Mouse (Mus musculus): ENCODE results near the gene Tcaf3. TPM values are rescaled to one million over a fixed set of nuclear protein-coding genes. Genes with fewer than 3 reads are reported as not detected.

Gene Tcaf3
- polyA plus RNA-seq, 1 experiment from 2014 or later: not detected

DNA sequence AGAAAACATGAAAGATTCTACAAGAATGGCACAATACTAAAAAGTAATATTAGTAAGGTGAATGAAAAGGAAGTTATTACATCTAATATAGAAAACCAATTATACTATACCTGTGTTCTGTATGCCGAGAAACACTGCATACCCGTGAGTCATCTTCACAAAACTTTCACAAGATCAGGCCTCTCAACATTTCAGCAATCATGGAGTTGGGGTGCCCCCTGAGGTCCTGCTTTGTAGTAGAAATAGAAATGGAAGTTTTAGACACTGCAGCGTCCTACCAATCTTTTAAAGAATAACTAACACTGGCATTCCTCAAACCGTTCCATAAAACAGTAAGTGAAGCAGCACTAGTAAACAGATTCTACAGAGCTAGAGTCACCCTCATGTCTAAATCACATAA, 18.8 kb downstream of the Tcaf3 start:
- Histone ChIP-seq H3K36me3 (no peaks in the 10 kb centered on the region), H3K4me3 (no peak overlapping the region), H3K27me3 (no peaks in the 10 kb centered on the region), H3K27ac (no peak overlapping the region), H3K9ac (no peak overlapping the region), H3K4me2 (no peak overlapping the region), H3K9me3 (no peaks in the 10 kb centered on the region), H3K4me1 (0 out of 2 replicates have a peak, but pooled peaks cover 4% of the 10 kb centered on the region)
- 79% methylated on average over 4 of the region's 4 CpGs for WGBS
- ATAC-seq (ENCODE audit: insufficient number of reproducible peaks, insufficient read depth, low FRiP score, low TSS enrichment, low read depth): no peak

DNA sequence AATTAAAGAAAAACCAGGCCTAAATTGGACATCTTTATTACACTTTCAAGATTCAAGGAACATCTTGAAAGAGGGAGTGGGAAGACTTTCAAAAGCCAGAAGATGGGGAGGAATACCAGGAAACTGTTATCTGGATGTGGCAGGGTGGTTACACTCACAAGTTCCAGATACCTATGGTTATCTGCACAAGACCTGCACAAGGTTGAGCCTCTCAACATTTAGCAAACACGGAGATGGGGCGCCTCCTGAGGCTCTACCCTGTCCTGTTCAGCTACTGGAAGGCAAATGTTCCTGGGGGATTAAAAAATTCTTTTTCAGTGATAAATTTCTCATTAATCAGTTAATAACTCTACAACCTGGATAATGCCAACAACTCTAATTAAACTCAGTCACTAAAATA, 20.1 kb downstream of the Tcaf3 start:
- no peaks in the 10 kb centered on the region for H3K27me3 ChIP-seq
- no peaks in the 10 kb centered on the region for H3K9me3 ChIP-seq
- no peak overlapping the region for H3K4me2 ChIP-seq
- H3K4me1 ChIP-seq: no peaks in the 10 kb centered on the region
- H3K9ac ChIP-seq: no peak overlapping the region
- ATAC-seq (ENCODE audit: insufficient number of reproducible peaks, insufficient read depth, low FRiP score, low TSS enrichment, low read depth): no peak
- H3K36me3 ChIP-seq: no peaks in the 10 kb centered on the region
- H3K27ac ChIP-seq: no peak overlapping the region
- H3K4me3 ChIP-seq: no peak overlapping the region
- 93% methylated on average over 2 of the region's 2 CpGs for WGBS

DNA sequence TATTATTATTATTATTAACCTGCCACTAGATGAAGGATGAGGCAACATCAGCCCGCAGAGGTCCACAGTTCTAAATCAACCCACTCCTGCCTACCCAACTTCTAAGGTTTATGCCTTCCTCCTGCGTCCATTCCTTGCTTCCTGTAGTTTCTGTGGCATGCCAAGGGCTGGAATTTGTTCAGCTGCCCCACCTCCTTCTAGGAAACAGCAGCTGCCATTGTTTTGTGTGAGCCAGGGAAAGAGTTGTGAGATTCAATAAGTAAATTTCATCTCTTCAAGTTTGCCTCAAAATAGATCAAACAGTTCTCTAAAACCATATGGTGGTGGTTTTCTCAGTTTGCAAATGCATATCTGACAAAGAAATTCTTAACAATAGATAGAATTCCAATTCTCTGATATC, 29.3 kb downstream of the Tcaf3 start:
- Histone ChIP-seq H3K4me1 (no peaks in the 10 kb centered on the region), H3K4me2 (no peak overlapping the region), H3K27me3 (no peaks in the 10 kb centered on the region), H3K9me3 (no peaks in the 10 kb centered on the region), H3K27ac (no peak overlapping the region), H3K36me3 (no peaks in the 10 kb centered on the region), H3K4me3 (no peak overlapping the region), H3K9ac (no peak overlapping the region)
- 53% methylated on average over 2 of the region's 2 CpGs for WGBS
- no peak for ATAC-seq (ENCODE audit: insufficient number of reproducible peaks, insufficient read depth, low FRiP score, low TSS enrichment, low read depth)

DNA sequence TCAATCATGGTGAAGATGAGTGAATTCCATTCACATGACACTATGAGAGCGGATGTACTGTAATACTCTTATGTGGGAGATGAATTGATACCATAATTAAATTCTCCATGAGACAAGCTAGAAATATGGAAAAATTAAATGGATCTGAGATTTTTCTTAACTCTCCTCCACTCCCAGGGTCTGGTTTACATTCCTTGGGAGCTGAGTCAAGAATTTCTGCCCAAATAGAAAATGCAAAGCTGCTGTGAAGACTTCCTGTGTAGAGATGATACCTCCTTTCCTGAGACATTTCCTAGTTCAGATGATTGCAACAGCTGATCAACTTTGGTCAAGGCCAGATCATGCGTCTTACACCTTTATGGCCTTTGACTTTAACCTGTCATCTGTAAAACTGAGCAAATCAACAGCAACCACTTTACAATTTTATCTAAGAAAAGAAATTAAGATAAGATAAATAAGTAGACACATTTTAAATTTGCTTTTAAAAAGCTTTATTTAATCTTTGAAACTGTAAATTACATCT, 31.4 kb downstream of the Tcaf3 start:
- Histone ChIP-seq H3K4me1 (no peaks in the 10 kb centered on the region), H3K27ac (no peak overlapping the region), H3K4me3 (no peak overlapping the region), H3K27me3 (no peaks in the 10 kb centered on the region), H3K9ac (no peak overlapping the region), H3K4me2 (no peak overlapping the region), H3K36me3 (no peaks in the 10 kb centered on the region), H3K9me3 (no peaks in the 10 kb centered on the region)
- 71% methylated on average over 2 of the region's 2 CpGs for WGBS
- ATAC-seq (ENCODE audit: insufficient number of reproducible peaks, insufficient read depth, low FRiP score, low TSS enrichment, low read depth): no peak

DNA sequence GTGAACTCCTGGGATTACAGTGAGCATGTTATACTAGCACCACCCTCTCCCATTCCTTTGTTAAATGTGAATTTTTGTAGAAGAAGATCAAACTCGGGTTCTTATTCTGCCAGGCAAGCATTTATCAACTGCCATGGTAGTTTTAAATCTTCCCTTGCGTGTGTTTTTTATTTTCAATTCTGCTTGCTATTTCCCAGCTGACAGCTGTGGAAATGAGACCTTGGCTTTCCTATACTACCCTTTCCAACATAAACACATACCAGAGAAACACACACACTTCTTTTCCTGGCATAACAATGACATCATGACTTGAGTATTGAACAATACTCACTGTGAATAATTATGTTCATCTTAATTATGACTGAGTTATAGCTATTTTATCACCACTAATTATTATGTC, 35.2 kb downstream of the Tcaf3 start:
- no peak overlapping the region for H3K4me2 ChIP-seq
- no peaks in the 10 kb centered on the region for H3K36me3 ChIP-seq
- no peak overlapping the region for H3K4me3 ChIP-seq
- H3K9ac ChIP-seq: no peak overlapping the region
- no peak for ATAC-seq (ENCODE audit: insufficient number of reproducible peaks, insufficient read depth, low FRiP score, low TSS enrichment, low read depth)
- no peaks in the 10 kb centered on the region for H3K27me3 ChIP-seq
- no peak overlapping the region for H3K27ac ChIP-seq
- H3K9me3 ChIP-seq: no peaks in the 10 kb centered on the region
- 40% methylated on average over 2 of the region's 2 CpGs for WGBS
- H3K4me1 ChIP-seq: no peaks in the 10 kb centered on the region

DNA sequence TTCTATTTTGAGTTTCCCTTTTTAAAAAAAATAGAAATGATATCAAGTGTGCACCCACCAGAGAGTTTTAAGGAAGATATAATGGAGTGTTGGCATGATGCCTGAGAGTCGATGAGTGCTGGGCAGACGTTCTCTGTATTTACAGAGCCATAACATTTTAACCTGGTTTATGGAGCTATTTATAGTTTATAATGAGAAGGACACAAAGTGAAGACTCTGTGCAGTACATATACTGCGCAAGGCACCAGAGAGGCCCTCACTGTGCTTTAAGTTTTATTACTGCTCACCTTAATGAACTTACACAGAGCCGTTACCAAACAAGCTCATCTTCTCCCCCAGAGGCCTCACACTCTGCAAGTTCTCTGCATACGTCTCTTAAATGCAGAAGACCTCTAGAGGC, 36.6 kb downstream of the Tcaf3 start:
- H3K9ac ChIP-seq: no peak overlapping the region
- H3K9me3 ChIP-seq: no peaks in the 10 kb centered on the region
- no peak overlapping the region for H3K4me2 ChIP-seq
- no peaks in the 10 kb centered on the region for H3K36me3 ChIP-seq
- no peak for ATAC-seq (ENCODE audit: insufficient number of reproducible peaks, insufficient read depth, low FRiP score, low TSS enrichment, low read depth)
- no peaks in the 10 kb centered on the region for H3K27me3 ChIP-seq
- H3K4me1 ChIP-seq: no peaks in the 10 kb centered on the region
- no peak overlapping the region for H3K27ac ChIP-seq
- 77% methylated on average over 5 of the region's 5 CpGs for WGBS
- H3K4me3 ChIP-seq: no peak overlapping the region

DNA sequence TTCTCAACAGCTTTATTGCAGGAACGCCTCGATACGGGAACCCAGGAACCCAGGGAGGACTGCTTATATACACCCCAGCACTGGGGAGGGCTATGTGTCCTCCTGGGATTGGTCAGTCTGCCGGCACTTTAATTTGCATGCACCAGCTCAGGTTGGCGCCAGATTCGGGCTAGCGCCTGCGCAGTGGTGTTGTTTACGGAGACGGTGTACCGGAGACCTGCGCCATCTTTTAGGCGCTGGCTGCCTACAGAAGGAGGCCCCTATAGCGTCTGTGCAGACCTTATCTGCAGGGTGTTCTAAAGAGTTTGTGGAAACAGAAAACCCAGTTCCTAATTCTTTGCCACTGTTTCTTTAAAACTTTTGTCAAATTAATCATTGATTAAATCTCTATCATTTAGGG, 38.9 kb downstream of the Tcaf3 start:
- Histone ChIP-seq H3K27ac (no peak overlapping the region), H3K36me3 (no peaks in the 10 kb centered on the region), H3K4me1 (no peaks in the 10 kb centered on the region), H3K4me2 (no peak overlapping the region), H3K27me3 (no peaks in the 10 kb centered on the region), H3K9me3 (no peaks in the 10 kb centered on the region), H3K9ac (no peak overlapping the region), H3K4me3 (no peak overlapping the region)
- ATAC-seq (ENCODE audit: insufficient number of reproducible peaks, insufficient read depth, low FRiP score, low TSS enrichment, low read depth): no peak
- WGBS: 96% methylated on average over 14 of the region's 14 CpGs

DNA sequence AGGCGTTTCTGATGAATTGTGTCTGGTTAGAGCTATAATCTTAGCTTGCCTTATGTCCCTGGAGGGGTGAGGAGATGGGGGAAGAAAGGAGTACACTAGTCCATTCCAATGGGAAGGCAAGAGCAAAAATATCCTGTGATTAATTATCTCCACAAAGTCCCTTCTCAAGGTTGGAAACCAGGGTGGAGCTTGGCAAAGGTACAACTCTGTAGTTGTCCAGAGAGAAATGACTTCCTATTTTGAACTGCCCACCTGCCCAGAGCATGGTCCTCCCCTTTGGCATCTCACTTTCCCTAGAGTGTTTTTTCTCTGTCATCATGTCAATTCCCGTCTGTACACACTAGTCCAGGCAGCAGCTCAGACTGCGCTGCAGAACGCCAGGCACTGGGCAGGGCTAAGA, 50.0 kb downstream of the Tcaf3 start, which contains the start of gene Olfr455:
Gene Olfr455, minus strand, starts transcription at position 127 of the 400 bp plus-strand sequence.
- Histone ChIP-seq H3K4me3 (no peak within 1 kb of the TSS), H3K36me3 (no peaks in the 10 kb centered on the region), H3K27me3 (no peaks in the 10 kb centered on the region), H3K27ac (no peak within 1 kb of the TSS), H3K9me3 (no peaks in the 10 kb centered on the region), H3K4me1 (no peaks in the 10 kb centered on the region), H3K9ac (no peak within 1 kb of the TSS), H3K4me2 (no peak within 1 kb of the TSS)
- ATAC-seq (ENCODE audit: insufficient number of reproducible peaks, insufficient read depth, low FRiP score, low TSS enrichment, low read depth): 0 out of 2 replicates have a peak, but pooled peaks have one; percentile 32
- WGBS: 78% methylated on average over 4 of the region's 4 CpGs

DNA sequence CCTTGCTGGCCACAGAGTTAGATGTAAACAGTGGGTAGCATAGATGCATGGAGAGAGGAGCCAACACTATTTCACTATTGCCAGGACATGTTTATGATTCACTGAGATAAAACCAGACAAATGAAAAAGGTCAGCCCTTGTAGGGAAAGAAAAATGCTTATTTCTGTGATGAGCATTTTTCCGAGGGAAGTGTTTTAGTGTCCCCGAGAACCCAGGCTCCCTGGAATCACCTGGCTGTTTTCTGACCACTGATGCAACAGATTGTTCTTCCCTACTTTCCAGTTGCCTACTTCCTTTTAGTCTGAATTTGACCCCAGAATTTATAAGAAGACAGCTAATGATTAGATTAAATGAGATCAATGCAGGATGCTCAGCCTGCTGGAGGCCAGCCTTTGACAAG, 51.3 kb downstream of the Tcaf3 start:
- Histone ChIP-seq H3K9me3 (no peaks in the 10 kb centered on the region), H3K4me1 (0 out of 2 replicates have a peak, but pooled peaks cover 6% of the 10 kb centered on the region), H3K4me2 (no peak overlapping the region), H3K27me3 (no peaks in the 10 kb centered on the region), H3K4me3 (no peak overlapping the region), H3K27ac (no peak overlapping the region), H3K9ac (no peak overlapping the region), H3K36me3 (no peaks in the 10 kb centered on the region)
- WGBS: 93% methylated on average over 2 of the region's 2 CpGs
- ATAC-seq (ENCODE audit: insufficient number of reproducible peaks, insufficient read depth, low FRiP score, low TSS enrichment, low read depth): no peak

DNA sequence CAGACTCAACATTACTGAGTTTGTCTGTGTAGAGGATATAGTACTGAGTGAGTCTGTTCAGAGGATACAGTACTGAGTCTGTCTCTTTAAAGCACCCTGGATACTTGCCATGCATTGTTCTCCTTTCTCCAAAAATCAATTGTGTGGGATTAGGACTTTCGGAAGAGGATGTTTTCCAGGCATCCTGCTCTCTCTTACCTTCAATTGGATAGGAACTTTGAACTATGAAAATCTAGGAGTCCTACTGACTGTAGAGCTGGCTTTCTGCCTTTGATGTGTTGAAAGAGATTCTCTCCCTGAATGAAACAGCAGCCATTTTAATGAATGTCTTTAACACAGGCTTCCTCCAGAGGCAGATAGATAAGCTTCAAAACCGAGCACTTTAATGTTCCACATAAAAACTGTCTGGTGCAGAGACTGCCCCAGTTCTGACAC, 52.0 kb downstream of the Tcaf3 start:
- no peak for ATAC-seq (ENCODE audit: insufficient number of reproducible peaks, insufficient read depth, low FRiP score, low TSS enrichment, low read depth)
- WGBS: 49% methylated on average over 2 of the region's 2 CpGs

DNA sequence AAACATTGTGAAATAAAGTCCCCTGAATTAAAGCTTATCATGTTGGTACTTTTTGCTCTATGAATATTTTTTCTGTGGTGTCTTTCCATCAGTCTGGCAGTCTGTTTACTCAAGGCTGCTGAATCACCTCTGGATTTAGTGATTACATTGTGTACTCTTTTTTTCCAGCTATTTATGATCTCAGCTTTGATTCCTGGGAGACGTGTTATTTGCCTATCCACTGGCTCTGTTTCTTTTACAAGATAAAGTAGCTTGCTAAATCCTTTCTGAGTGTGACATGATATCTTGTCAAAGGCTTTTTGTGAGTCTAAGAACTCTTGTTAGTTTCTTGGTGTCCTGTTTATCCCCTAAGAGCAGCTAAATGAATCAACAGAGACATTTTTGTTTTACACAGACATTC, 52.6 kb downstream of the Tcaf3 start:
- H3K4me2 ChIP-seq: no peak overlapping the region

More for the DNA sequence above, 52.0 kb downstream of the Tcaf3 start:
- Histone ChIP-seq H3K4me2 (no peak overlapping the region), H3K36me3 (no peaks in the 10 kb centered on the region), H3K9ac (no peak overlapping the region), H3K4me3 (no peak overlapping the region), H3K27me3 (no peaks in the 10 kb centered on the region), H3K4me1 (peaks cover 9% of the 10 kb centered on the region; the same call in 1 of the 2 replicates), H3K9me3 (no peaks in the 10 kb centered on the region), H3K27ac (no peak overlapping the region)

DNA sequence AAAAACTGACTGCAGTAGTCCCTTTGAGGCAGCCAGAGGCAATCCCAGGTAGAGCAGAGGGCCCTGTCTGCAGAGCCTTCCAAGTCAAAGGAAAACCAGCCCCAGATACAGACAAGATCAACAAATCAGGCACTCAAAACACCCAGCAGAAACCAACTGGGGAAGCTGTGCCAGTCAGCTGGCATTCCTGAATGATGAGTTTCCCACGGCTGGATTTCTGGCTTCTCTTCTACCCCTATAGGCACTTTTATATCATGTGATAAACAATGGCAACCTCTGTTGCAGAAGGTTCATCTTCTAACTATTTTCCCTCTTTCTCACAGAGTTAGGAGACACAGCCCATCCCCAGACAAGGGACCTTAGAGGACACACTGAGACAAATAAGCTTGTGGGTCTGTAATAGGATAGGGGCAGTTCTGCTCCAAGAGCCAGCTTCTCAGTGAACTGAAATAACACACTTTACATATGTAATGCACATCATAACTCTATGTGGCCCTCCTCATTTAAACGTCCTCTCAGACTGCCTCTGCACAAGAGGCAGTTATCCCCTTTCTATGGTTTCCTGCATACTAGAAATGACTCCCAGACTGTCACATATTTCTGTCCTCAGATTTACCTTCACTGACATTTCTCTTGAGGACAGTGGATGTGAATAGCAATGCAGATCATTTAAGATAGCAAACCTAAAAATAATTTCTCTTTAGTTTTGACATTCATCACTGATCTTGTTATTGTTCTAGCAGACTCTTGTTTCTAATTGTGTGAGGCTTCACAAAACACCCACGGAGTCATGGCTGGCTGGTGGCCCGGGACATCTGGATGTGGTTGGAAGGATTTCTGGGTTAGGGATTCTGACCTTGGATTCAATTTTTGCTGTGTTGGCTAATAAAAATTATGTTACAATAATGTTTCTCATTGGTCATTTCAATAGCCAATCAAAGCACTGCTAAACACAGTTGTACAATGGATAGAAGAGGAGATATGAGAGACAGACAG, 55.2 kb downstream of the Tcaf3 start:
- H3K4me1 ChIP-seq: peaks cover 11% of the 10 kb centered on the region; the same call in 1 of the 2 replicates
- peak overlapping the region; percentile 29; the same call in 1 of the 2 replicates for H3K27ac ChIP-seq
- no peaks in the 10 kb centered on the region for H3K9me3 ChIP-seq
- H3K9ac ChIP-seq: no peak overlapping the region
- H3K4me3 ChIP-seq: no peak overlapping the region
- no peak for ATAC-seq (ENCODE audit: insufficient number of reproducible peaks, insufficient read depth, low FRiP score, low TSS enrichment, low read depth)
- no peaks in the 10 kb centered on the region for H3K27me3 ChIP-seq
- H3K36me3 ChIP-seq: no peaks in the 10 kb centered on the region
- no peak overlapping the region for H3K4me2 ChIP-seq
- WGBS: 41% methylated on average over 4 of the region's 4 CpGs

More for the DNA sequence above, 52.6 kb downstream of the Tcaf3 start:
- ATAC-seq (ENCODE audit: insufficient number of reproducible peaks, insufficient read depth, low FRiP score, low TSS enrichment, low read depth): no peak
- no peak overlapping the region for H3K27ac ChIP-seq
- H3K4me3 ChIP-seq: no peak overlapping the region
- peaks cover 11% of the 10 kb centered on the region; the same call in 1 of the 2 replicates for H3K4me1 ChIP-seq
- H3K27me3 ChIP-seq: no peaks in the 10 kb centered on the region
- no peaks in the 10 kb centered on the region for H3K36me3 ChIP-seq
- H3K9ac ChIP-seq: no peak overlapping the region
- no peaks in the 10 kb centered on the region for H3K9me3 ChIP-seq
- 53% methylated on average over 1 of the region's 1 CpGs for WGBS

Measured in embryonic facial prominence, embryonic 13.5 days (tissue).